Mouse (Mus musculus) common myeloid progenitor, adult 5-6 weeks (primary cell): ENCODE measurements around the gene Cbfa2t2. TPM values are rescaled to one million over a fixed set of nuclear protein-coding genes. Genes with fewer than 3 reads are reported as not detected.

Source experiments
- ATAC-seq: replicated peaks from 2 replicates; pipeline ENCODE4 v1.8.0; 2016; ENCODE audit warnings: low read depth, mild to moderate bottlenecking, moderate TSS enrichment, inconsistent platforms; ENCODE audit not compliant: poor library complexity, severe bottlenecking
- total RNA-seq: library from RNA; stranded (forward); fragments of 200-1000, 187-1606 nt; gene quantifications from 2 replicates; pipeline ENCODE4 v1.2.3, GENCODE M21; 2017

Cbfa2t2 gene
- total RNA-seq, 1 experiment from 2014 or later = 23.8 TPM

GRCm38 (mm10) chr2:154525285-154525684 is 89.0 kb downstream of the Cbfa2t2 start:
- ATAC-seq = no peak

GRCm38 (mm10) chr2:154526531-154526930 is 90.2 kb downstream of the Cbfa2t2 start:
- ATAC-seq = no peak

GRCm38 (mm10) chr2:154532888-154533287 is 96.6 kb downstream of the Cbfa2t2 start:
- ATAC-seq = no peak

GRCm38 (mm10) chr2:154534704-154535270 is 98.5 kb downstream of the Cbfa2t2 start:
- ATAC-seq = no peak

GRCm38 (mm10) chr2:154538310-154538709 is 102.0 kb downstream of the Cbfa2t2 start:
- ATAC-seq = no peak

- ATAC-seq = peak; percentile 53; the same call in 1 of the 2 replicates
Observed at GRCm38 (mm10) chr2:154538710-154539109, 102.4 kb downstream of the Cbfa2t2 start.

GRCm38 (mm10) chr2:154539720-154540119 is 103.4 kb downstream of the Cbfa2t2 start:
- ATAC-seq = peak; percentile 68; the same call in 1 of the 2 replicates

GRCm38 (mm10) chr2:154541630-154542029 is 105.3 kb downstream of the Cbfa2t2 start:
- ATAC-seq = no peak

GRCm38 (mm10) chr2:154543567-154544347 is 107.5 kb downstream of the Cbfa2t2 start:
- ATAC-seq = no peak

- no peak for ATAC-seq
Observed at GRCm38 (mm10) chr2:154546711-154547110, 110.4 kb downstream of the Cbfa2t2 start, which contains the start of gene 1700003F12Rik. Gene 1700003F12Rik, plus strand, starts transcription at chr2:154547085.

GRCm38 (mm10) chr2:154548688-154549087 is 112.4 kb downstream of the Cbfa2t2 start:
- no peak for ATAC-seq

- peak; percentile 34; the same call in 1 of the 2 replicates for ATAC-seq
Observed at GRCm38 (mm10) chr2:154549127-154549885, 113.0 kb downstream of the Cbfa2t2 start.

GRCm38 (mm10) chr2:154549886-154550189 is 113.6 kb downstream of the Cbfa2t2 start:
- no peak for ATAC-seq

- no peak for ATAC-seq
Observed at GRCm38 (mm10) chr2:154550937-154551336, 114.7 kb downstream of the Cbfa2t2 start.

- ATAC-seq = no peak
Observed at GRCm38 (mm10) chr2:154551476-154551875, 115.2 kb downstream of the Cbfa2t2 start, which contains the start of gene Actl10. Gene Actl10, plus strand, starts transcription at chr2:154551776.

GRCm38 (mm10) chr2:154551927-154552326 is 115.6 kb downstream of the Cbfa2t2 start:
- peak; percentile 24 for ATAC-seq

- peak; percentile 75 for ATAC-seq
Observed at GRCm38 (mm10) chr2:154552424-154552907, 116.2 kb downstream of the Cbfa2t2 start.

- ATAC-seq = no peak
Observed at GRCm38 (mm10) chr2:154555235-154555634, 119.0 kb downstream of the Cbfa2t2 start.

- ATAC-seq = no peak
Observed at GRCm38 (mm10) chr2:154557184-154557832, 121.0 kb downstream of the Cbfa2t2 start.
